Mouse (Mus musculus): ENCODE results near the gene Psmd6.

The Psmd6 gene

GRCm38 (mm10) chr14:14067648-14068472 lies 52.9 kb downstream of the Psmd6 start:
- in situ Hi-C loops (cut with MboI; ENCODE audit: low pct_unique_long_range_greater_than_20kb in 1 of 2, low sequenced_read_pairs in 2 of 2, unreplicated experiment in 1 of 2) = no loop called here

GRCm38 (mm10) chr14:14066241-14066640 lies 54.5 kb downstream of the Psmd6 start:
- in situ Hi-C loops (cut with MboI; ENCODE audit: low pct_unique_long_range_greater_than_20kb in 1 of 2, low sequenced_read_pairs in 2 of 2, unreplicated experiment in 1 of 2) = no loop called here

GRCm38 (mm10) chr14:14065142-14065498 lies 55.7 kb downstream of the Psmd6 start:
- in situ Hi-C loops (cut with MboI; ENCODE audit: low pct_unique_long_range_greater_than_20kb in 1 of 2, low sequenced_read_pairs in 2 of 2, unreplicated experiment in 1 of 2) = no loop called here

DNA sequence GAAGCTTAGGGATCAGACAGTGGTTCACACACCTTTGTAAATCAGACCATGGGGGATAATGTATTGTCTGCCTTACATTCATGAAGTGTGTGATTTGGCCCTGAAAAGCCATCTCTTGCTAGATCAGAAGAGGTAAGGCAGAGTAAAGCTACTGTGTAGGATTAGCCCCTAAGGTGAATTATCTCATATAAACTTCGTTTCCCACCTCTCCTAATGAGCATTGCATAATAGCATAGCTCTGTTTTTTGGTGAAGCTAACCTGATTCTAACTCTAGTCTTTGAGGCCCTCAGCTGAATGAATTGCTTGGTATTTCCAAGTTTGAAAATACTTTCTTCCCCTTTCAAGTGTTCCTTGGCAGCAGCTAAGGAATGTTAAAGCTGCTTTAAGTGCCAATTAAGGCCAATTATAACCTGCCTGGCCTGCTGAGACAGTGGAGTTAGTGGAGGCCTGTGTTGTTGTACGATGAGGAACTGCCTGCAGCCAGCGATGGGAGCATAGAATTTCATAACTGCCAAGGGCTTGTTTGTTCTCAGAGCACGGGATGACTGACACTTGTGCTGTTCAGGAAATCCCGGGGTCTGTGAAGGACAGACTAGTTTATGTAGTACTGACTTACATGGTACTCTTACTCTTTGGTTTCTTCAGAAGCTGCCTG lies 56.2 kb downstream of the Psmd6 start:
- in situ Hi-C loops (cut with MboI; ENCODE audit: low pct_unique_long_range_greater_than_20kb in 1 of 2, low sequenced_read_pairs in 2 of 2, unreplicated experiment in 1 of 2) = no loop called here

GRCm38 (mm10) chr14:14063382-14063781 lies 57.4 kb downstream of the Psmd6 start:
- in situ Hi-C loops (cut with MboI; ENCODE audit: low pct_unique_long_range_greater_than_20kb in 1 of 2, low sequenced_read_pairs in 2 of 2, unreplicated experiment in 1 of 2) = no loop called here

GRCm38 (mm10) chr14:14062531-14063245 lies 58.1 kb downstream of the Psmd6 start:
- in situ Hi-C loops (cut with MboI; ENCODE audit: low pct_unique_long_range_greater_than_20kb in 1 of 2, low sequenced_read_pairs in 2 of 2, unreplicated experiment in 1 of 2) = no loop called here
